Mouse (Mus musculus) cerebellum, postnatal 4 days (tissue): Measurements from ENCODE around the gene Carmil3.
A peak's percentile ranks its signal among the peaks of the same experiment; 100 is the strongest.

Experiments used
- DNase-seq, 2 experiments: peaks; one replicate each; pipeline ENCODE4 v3.0.0; 2022; ENCODE audit warnings: low spot score in 2 of 2, mixed read lengths in 1 of 2

Carmil3 gene

DNA sequence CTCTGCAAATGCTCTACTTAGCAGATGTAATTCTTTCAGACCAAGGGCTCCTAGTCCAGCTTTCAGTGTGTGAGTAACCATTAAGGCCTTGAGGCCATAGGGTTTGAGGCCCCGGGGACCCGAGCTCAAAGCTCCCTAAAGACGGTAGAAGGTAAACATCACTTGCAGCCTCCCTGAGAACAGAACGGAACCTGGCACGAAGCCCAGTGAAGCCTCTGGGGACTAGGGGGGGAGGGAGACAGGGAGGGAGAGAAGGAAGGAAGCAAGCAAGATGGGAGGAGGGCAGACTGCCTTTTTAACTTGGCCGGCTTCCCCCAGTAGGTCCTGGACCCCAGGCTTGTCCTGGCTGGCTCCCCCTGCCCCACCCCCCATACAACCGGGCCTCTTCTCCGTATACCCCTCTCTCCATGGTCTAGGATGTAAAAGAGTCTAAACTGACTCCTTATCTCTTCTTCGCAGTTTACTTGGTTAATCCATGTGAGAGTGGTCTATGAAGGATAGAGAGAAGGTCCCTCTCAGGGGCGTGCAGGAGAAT is 50.4 kb downstream of the Carmil3 start:
- DNase-seq = peak; percentile 64 to 90

DNA sequence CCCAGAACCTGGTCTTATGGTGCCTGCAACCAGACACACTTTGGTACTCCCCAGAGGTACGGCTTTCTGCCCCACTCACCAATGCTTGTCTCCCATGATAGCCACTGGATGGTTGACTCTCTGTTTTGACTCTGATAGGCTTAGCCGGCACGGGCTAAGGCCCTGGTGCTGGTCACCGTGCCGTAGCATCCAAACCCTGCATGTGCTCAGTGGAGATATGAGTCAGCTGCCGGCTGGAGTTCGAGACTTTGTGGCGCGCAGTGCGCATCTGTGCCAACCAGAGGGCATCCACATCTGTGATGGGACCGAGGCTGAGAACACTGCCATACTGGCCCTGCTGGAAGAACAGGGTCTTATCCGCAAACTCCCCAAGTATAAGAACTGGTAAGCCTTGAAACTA is 51.8 kb downstream of the Carmil3 start:
- DNase-seq = no peak

DNA sequence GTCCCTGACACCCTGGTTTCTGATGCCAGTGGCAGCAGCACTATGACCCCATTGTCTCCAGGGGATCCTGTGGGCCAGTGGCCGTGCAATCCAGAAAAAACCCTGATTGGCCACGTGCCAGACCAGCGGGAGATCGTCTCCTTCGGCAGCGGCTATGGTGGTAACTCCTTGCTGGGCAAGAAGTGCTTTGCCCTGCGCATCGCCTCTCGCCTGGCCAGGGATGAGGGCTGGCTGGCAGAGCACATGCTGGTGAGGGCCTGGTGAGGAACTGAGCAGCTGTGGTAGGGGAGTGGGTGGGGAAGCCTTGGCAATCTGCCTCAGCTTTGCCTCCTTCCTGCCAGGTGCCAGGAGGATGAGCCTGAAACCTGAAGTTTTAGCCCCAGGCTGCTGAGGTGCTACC is 53.9 kb downstream of the Carmil3 start:
- DNase-seq = peak in 1 of 2 experiments; percentile 56

DNA sequence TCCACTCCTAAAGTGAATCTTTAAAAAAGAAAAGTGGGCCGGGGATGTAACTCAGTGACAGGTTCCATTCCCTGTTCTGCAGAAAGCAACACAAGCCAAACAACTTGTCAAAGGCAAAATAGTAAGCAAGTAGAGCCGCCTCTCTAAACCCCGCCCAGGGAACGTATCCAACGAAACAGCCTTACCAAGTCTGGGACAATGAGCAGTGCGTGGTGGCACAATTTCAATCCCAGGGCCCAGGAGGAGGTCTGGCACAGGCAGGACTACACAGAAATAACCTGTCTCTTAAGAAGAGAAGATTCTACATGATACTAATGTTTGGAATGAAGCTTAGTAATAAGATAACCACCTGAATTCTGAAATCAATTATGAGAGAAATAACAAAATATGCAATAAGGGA is 59.7 kb downstream of the Carmil3 start:
- DNase-seq = no peak

DNA sequence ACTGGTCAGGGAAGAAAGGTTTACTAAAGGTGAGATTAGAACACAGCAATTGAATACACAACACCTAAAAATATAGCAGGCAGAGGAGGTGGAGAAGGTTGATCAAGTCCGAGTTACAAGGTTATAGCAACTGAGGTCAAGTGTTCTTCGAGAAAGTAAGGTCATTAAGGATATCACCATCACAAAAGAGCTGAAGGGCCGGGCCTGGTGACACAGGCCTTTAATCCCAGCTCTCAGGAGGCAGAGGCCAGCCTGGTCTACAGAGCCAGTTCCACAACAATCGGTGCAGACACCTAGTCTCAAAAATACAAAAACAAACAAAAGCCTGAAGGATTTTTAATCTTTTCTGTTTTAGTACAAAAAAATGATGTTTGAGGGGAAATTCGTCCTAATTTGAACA is 60.9 kb downstream of the Carmil3 start:
- DNase-seq = no peak

DNA sequence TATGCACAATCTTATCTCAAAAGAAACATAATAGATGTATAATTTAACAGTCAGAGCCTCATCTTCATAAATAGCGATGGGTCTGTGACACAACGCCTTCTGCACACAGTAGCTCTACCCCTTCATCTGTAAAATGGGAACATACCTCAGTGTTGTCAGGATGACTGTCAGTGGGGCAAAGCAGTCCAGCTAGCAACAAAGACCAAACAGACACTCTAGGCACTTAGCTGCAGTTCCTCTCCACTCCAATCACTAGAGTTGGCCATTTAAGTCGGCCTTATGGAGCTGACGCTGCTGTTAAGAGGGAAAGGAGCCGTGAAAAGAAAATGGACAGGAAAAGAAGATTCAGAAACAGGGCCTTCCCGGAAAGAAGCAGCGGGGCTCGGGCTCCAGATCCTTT is 61.3 kb downstream of the Carmil3 start:
- no peak for DNase-seq

DNA sequence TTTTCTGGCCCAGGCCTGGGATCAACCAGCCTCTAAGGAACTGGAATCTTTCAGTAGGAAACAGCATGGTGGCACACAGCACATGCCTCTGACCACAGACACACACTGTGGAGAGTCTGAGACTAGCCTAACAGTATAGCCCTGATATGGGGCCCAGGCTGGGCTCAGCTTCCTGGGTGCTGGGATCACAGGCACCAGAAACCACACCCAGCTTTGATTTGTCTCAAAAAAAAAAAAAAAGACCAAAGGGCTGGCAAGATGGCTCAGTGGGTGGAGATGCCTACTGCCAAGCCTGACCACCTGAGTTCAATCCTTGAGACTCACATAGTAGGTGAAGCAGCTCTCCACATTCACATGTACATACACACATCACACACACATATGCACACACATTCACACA is 64.2 kb downstream of the Carmil3 start:
- DNase-seq = no peak

DNA sequence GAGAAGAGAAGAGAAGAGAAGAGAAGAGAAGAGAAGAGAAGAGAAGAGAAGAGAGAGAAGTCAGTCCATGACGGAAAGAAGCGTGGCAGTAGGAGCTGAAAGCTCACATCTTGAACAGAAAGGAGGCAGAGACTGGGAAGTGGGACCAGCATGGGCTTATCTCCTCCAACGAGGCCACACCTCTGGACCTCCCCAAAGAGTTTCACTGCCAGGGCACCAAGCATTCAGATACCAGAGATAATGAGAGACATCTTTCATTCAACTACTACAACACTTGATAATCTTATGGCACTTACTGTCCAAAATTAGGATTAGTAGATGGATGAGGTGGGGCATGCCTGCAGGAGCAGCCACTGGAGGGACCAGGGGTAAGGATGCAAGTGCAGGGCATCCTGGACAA is 65.3 kb downstream of the Carmil3 start:
- no peak for DNase-seq

DNA sequence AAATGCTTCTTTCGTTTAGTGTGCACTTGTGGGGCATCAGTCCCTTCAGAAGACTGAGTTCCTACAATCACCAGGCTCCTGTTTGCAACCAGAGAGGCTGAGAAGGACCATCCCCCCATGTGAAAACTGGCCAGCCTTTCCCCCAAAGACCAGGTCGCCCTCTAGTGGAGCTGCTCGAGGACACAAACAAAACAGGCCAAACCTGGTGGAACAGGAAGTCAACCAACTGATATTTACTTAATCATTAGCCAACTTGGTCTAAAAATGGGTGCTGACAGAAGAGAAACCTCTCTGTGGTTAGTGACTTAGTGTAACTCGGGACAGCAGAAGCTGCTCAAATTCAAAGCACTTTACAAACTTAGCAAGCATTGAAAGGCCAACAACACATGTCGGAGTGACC is 66.6 kb downstream of the Carmil3 start:
- peak; percentile 49 to 74 for DNase-seq

DNA sequence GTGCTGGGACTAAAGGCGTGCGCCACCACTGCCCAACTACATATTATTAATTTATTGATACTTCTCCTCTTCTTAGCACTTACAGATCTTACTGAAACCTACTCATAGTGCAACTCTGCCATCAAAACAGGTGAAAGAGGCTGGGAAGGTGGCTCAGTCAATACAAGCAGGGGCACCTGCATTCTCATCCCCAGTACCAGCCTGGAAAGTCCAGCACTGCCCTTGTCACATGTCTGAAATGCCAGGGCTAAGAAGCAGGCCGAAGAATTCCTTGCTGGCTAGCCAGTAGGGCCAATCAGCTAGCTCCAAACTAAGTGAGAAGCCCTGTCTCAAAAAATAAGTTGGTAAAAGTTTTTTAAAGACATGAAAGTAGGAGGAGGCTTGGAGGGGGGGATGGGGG is 67.1 kb downstream of the Carmil3 start:
- DNase-seq = no peak
